Mouse (Mus musculus): Measurements from ENCODE around the gene Ankrd12.

GRCm38 (mm10) chr17:65950183-65950582 lies 126.7 kb downstream of the Ankrd12 start:
- no peak for TF ChIP-seq POLR2A (IDR thresholded peaks at IDR 0.05; ENCODE audit: extremely low read depth, insufficient read depth, low read length)
- no peak for TF ChIP-seq CTCF (IDR thresholded peaks at IDR 0.05; ENCODE audit: extremely low read depth, insufficient read depth, low read length)

Data from cortical plate, adult 2 months (tissue).